Mouse (Mus musculus): ENCODE results near the gene Bmp7. TPM values are rescaled to one million over a fixed set of nuclear protein-coding genes. Genes with fewer than 3 reads are reported as not detected.

Bmp7 gene
- polyA plus RNA-seq, 1 experiment = not detected

DNA sequence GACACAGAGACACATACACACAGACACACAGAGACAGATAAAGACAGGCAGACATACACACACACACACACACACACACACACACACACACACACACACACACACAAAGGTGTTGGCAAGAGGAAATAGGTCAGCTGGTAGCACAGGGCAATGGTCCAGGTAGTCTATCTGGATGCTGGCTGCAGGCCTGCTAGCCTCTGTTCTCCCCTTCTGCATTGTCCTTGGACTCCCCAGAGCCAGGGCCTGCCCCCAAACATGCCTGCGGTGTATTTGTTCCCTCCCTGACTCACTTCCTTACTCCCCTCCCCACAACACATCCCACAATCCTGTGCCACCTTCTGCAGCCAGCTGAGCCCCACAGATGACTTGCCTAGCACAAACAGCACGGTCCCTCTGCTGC, 86.0 kb downstream of the Bmp7 start:
- Histone ChIP-seq H3K36me3 (ENCODE audit: control insufficient read depth) (no peaks in the 10 kb centered on the region), H3K27me3 (ENCODE audit: control insufficient read depth) (no peaks in the 10 kb centered on the region), H3K9me3 (ENCODE audit: control insufficient read depth, low read length) (no peaks in the 10 kb centered on the region), H3K4me3 (replicated peaks) (no peak overlapping the region), H3K4me1 (ENCODE audit: control insufficient read depth) (no peaks in the 10 kb centered on the region)
- TF ChIP-seq TAL1 (IDR thresholded peaks at IDR 0.05; ENCODE audit: low read length) = no peak
- TF ChIP-seq GATA1 (IDR thresholded peaks at IDR 0.05; ENCODE audit: low read length) = no peak

DNA sequence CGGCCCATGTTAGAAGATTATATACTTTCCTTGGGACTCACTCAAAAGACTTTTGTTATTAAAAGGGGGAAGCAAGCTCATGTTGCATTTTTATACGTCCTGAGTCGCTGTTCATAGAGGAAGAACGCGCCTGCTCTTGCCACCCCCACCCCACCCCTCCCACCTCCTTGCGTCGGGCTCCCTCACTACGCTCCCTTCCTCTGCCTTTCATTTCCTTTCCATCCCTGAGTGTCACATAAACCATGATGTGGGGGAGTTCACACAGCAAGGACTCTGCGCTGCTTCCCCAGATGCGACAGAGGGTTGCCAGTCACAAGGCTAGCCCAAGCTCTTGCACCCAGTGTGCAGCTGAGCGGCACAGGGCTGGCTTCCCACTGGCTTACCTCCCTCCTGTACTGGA, 88.3 kb downstream of the Bmp7 start:
- H3K4me3 ChIP-seq (replicated peaks) = no peak overlapping the region
- H3K36me3 ChIP-seq (ENCODE audit: control insufficient read depth) = no peaks in the 10 kb centered on the region
- TF ChIP-seq TAL1 (IDR thresholded peaks at IDR 0.05; ENCODE audit: low read length) = no peak
- no peak for TF ChIP-seq GATA1 (IDR thresholded peaks at IDR 0.05; ENCODE audit: low read length)
- no peaks in the 10 kb centered on the region; the same call in 1 of the 2 replicates for H3K9me3 ChIP-seq (ENCODE audit: control insufficient read depth, low read length)
- no peaks in the 10 kb centered on the region for H3K27me3 ChIP-seq (ENCODE audit: control insufficient read depth)
- no peaks in the 10 kb centered on the region for H3K4me1 ChIP-seq (ENCODE audit: control insufficient read depth)

DNA sequence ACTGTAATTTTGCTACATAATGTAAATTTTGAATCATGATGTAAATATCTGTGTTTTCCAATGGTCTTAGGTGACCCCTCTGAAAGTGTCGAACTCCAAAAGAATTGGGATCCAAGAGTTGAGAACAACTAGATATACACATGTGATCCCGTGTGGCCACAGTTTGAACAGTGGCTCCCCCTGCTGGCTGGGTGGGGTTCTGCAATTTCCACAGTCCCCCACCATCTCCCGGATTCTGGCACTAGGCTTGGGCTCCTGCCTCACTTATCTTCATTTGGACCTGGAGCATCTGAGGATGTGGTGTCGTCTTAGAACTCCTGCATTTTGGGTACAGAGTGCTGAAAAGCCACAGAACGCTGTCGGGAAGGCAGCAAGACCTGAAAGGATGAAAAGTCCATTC, 91.9 kb downstream of the Bmp7 start:
- Histone ChIP-seq H3K27me3 (ENCODE audit: control insufficient read depth) (no peaks in the 10 kb centered on the region), H3K36me3 (ENCODE audit: control insufficient read depth) (no peaks in the 10 kb centered on the region), H3K9me3 (ENCODE audit: control insufficient read depth, low read length) (no peaks in the 10 kb centered on the region; the same call in 1 of the 2 replicates), H3K4me1 (ENCODE audit: control insufficient read depth) (no peaks in the 10 kb centered on the region), H3K4me3 (replicated peaks) (no peak overlapping the region)
- no peak for TF ChIP-seq TAL1 (IDR thresholded peaks at IDR 0.05; ENCODE audit: low read length)
- no peak for TF ChIP-seq GATA1 (IDR thresholded peaks at IDR 0.05; ENCODE audit: low read length)

DNA sequence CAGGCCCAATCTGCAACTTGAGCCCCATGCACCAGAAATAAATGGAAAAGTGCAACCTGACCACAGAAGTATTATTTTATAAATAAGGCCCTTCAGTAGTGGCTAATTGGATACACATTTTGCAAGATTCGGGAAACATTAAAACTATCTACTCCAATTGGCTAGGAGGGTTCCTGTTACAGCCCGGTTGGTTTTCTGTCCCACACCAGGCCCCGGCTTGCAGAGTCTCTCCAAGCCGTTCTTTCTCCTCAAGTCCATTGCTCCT, 93.9 kb downstream of the Bmp7 start:
- Histone ChIP-seq H3K4me3 (replicated peaks) (no peak overlapping the region), H3K4me1 (ENCODE audit: control insufficient read depth) (no peaks in the 10 kb centered on the region), H3K36me3 (ENCODE audit: control insufficient read depth) (no peaks in the 10 kb centered on the region), H3K9me3 (ENCODE audit: control insufficient read depth, low read length) (no peaks in the 10 kb centered on the region; the same call in 1 of the 2 replicates), H3K27me3 (ENCODE audit: control insufficient read depth) (no peaks in the 10 kb centered on the region)
- TF ChIP-seq GATA1 (IDR thresholded peaks at IDR 0.05; ENCODE audit: low read length) (no peak), TAL1 (IDR thresholded peaks at IDR 0.05; ENCODE audit: low read length) (no peak)

DNA sequence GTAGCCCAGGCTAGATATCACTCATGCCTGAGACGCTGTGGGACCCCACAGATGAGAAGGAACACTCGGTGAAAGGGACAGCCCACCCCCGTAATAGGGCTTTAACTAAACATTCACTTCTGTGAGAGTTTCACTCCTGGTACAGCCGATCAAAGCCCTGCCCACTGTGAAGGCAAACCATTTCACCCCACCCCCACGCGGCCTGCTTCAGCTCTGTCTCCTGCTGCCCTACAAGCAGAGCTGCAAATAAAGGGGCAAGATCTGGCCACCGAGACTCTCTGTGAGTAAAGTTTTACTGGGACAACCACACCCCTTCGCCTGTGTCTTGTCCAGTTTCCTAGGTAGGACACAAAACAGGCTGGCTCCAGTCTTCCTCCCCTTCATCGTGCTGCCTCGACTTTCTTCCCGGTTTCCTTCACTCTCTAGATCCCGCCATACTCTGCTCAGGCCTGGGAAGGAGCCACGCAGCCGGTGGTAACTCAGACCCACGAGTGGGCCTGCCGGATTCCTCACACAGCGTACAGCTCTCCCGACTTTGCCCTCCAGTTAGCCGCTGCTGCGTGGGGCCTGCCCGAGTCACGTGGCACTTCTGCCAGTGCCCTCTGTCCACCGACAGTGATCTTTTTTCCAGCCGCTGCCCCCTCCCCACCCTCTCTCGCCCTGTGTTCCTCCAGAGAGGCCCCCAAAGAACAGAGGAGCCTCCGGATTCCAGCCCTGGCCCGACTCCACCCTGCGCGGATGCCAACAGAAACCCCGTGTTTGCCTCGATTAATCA, 94.4 kb downstream of the Bmp7 start:
- Histone ChIP-seq H3K4me3 (replicated peaks) (no peak overlapping the region), H3K36me3 (ENCODE audit: control insufficient read depth) (no peaks in the 10 kb centered on the region), H3K27me3 (ENCODE audit: control insufficient read depth) (no peaks in the 10 kb centered on the region), H3K9me3 (ENCODE audit: control insufficient read depth, low read length) (no peaks in the 10 kb centered on the region; the same call in 1 of the 2 replicates), H3K4me1 (ENCODE audit: control insufficient read depth) (no peaks in the 10 kb centered on the region)
- TF ChIP-seq TAL1 (IDR thresholded peaks at IDR 0.05; ENCODE audit: low read length) (no peak), GATA1 (IDR thresholded peaks at IDR 0.05; ENCODE audit: low read length) (no peak)

DNA sequence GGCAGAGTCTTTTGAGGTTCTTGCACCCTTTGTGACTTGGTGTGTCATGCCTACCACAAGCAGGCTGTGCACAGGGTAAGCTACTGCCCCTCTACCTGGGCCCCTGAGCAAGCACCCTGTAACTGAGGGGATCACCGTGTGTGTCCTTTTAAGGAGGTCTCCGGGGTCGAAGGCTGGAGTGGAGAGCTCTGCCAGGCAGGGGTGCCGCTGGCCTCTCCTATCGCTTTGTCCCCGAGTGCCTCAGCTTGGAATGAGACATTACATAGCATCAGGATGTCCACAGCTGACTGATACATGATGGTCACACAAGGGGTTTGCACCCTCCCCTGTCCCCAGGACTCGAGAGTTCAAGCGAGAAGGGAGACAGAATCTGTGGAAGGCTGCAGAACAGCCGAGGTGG, 96.2 kb downstream of the Bmp7 start:
- no peaks in the 10 kb centered on the region; the same call in 1 of the 2 replicates for H3K9me3 ChIP-seq (ENCODE audit: control insufficient read depth, low read length)
- H3K4me1 ChIP-seq (ENCODE audit: control insufficient read depth) = no peaks in the 10 kb centered on the region
- no peak overlapping the region for H3K4me3 ChIP-seq (replicated peaks)
- H3K36me3 ChIP-seq (ENCODE audit: control insufficient read depth) = no peaks in the 10 kb centered on the region
- no peak for TF ChIP-seq GATA1 (IDR thresholded peaks at IDR 0.05; ENCODE audit: low read length)
- no peaks in the 10 kb centered on the region for H3K27me3 ChIP-seq (ENCODE audit: control insufficient read depth)

DNA sequence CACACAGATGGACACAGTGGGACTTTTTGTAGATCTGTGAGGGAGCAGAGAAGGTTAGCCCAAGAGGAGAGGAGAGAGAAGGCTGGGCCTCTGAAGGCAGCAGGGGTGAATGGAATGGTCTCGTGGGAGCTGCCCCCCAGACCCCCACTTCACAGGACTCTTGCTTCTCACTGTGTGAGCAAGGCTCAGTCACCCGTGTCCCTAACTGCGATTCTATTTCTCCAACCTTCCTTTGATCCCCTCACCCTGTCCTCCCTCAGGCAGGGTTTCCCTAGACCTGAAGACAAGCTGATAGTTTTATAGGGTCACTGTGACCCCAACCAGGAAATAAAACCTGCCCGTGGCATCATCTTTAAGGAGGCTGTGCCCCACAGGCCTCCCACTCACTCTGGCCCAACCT, 97.8 kb downstream of the Bmp7 start:
- no peaks in the 10 kb centered on the region; the same call in 1 of the 2 replicates for H3K9me3 ChIP-seq (ENCODE audit: control insufficient read depth, low read length)
- H3K36me3 ChIP-seq (ENCODE audit: control insufficient read depth) = no peaks in the 10 kb centered on the region
- H3K4me3 ChIP-seq (replicated peaks) = no peak overlapping the region
- no peaks in the 10 kb centered on the region for H3K4me1 ChIP-seq (ENCODE audit: control insufficient read depth)
- H3K27me3 ChIP-seq (ENCODE audit: control insufficient read depth) = no peaks in the 10 kb centered on the region
- TF ChIP-seq TAL1 (IDR thresholded peaks at IDR 0.05; ENCODE audit: low read length) = no peak
- TF ChIP-seq GATA1 (IDR thresholded peaks at IDR 0.05; ENCODE audit: low read length) = no peak

DNA sequence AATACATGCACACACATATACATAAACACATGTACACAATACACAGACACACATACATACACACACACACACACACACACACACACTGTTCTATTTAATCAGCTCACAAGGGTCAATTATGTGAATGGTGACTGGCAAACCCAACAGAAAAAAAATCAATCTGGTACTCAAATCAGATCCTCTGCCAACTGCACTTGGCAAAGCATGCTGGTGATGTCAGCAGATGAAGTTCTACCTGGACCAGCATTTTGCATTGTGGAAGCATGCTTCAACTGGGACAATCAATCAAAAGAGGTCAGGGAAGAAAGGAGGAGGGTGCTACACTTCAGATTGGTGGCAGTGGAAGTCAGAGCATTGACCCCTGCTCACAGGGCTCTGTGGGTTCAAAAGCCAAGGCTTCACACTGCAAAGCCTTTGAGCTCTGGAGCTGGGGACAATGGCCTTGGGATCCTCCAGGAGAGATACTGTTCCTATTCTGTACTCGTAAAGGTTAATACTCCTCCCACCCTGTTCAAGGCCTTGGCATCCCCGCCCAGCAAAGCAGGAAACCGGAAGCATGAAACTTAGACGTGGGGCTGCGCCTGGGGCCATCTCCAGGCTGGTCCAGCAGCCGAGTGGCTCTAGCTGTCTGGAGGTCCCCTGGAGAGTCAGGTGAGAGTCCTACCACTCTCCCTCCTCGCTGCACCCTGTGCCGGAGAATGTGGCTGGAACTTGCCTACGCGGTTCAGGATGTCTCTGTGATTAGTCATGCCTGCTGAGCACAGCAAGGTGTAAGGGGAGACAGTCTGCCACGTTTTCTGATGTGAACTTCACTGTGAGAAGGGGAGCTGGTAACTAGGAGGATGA, 99.0 kb downstream of the Bmp7 start:
- Histone ChIP-seq H3K27me3 (ENCODE audit: control insufficient read depth) (no peaks in the 10 kb centered on the region), H3K4me3 (replicated peaks) (no peak overlapping the region), H3K36me3 (ENCODE audit: control insufficient read depth) (no peaks in the 10 kb centered on the region), H3K4me1 (ENCODE audit: control insufficient read depth) (no peaks in the 10 kb centered on the region), H3K9me3 (ENCODE audit: control insufficient read depth, low read length) (no peaks in the 10 kb centered on the region)
- TF ChIP-seq TAL1 (IDR thresholded peaks at IDR 0.05; ENCODE audit: low read length) (no peak), GATA1 (IDR thresholded peaks at IDR 0.05; ENCODE audit: low read length) (no peak)

DNA sequence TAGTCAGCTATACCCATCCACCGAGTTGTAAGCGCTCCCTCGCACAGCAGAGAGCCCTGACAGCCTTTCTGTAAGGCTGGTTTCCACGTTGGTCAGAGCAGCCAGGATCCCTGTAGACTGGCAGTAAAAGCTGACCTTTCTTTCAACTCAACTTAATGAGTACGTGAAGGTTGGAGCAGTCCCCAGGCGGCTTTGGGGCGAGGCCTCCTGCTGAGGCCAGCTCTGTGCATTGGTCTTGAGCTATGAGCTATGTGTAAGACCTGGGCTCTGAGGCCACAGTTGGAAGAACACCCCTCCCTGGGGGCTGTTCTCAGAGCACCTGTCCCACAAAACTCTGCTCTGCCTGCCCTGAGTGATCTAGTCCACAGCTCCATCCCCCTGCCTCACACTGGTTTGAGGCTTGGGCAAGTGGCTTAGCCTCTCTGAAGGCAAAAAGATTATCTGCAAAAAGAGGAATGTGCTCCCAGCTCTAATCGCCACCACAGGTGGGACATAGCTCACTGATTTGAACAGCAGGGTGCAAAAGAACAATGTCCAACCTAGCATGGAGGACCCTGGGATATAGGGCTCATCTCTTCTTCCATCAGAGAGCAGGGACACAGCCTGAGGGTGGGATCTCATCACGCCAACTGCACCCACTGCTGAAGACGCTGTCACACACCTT, 100.7 kb downstream of the Bmp7 start:
- Histone ChIP-seq H3K9me3 (ENCODE audit: control insufficient read depth, low read length) (no peaks in the 10 kb centered on the region), H3K27me3 (ENCODE audit: control insufficient read depth) (no peaks in the 10 kb centered on the region)
- TF ChIP-seq GATA1 (IDR thresholded peaks at IDR 0.05; ENCODE audit: low read length) = no peak
- no peak for TF ChIP-seq TAL1 (IDR thresholded peaks at IDR 0.05; ENCODE audit: low read length)

More for the DNA sequence above, 100.7 kb downstream of the Bmp7 start:
- Histone ChIP-seq H3K4me1 (ENCODE audit: control insufficient read depth) (no peaks in the 10 kb centered on the region), H3K36me3 (ENCODE audit: control insufficient read depth) (no peaks in the 10 kb centered on the region), H3K4me3 (replicated peaks) (no peak overlapping the region)
